Mouse (Mus musculus): ENCODE measurements around the gene H2-Aa. TPM values are rescaled to one million over a fixed set of nuclear protein-coding genes. Genes with fewer than 3 reads are reported as not detected.

Gene H2-Aa
- polyA plus RNA-seq, 2 experiments, result 2.9 to 4.1 TPM

DNA sequence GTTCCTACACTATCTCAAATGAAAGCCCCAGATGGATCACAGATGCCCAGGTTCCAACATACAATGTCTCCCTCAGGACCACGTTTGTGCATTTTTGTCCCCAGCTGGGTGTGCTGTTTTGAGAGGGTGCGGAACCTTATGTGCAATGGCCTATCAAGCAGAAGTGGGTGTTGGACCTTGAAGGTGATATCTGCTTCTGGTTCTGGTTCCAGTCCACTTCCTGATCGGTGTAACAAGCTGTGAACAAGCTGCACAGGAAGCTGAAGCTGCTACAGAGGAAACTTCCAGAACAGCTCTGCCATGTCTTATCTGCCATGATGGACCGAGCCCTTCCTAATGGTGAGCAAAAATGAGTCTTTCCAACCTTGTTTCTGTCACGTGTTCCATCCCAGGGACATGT lies 31.1 kb downstream of the H2-Aa start:
- Histone ChIP-seq H3K9me3 (ENCODE audit: control insufficient read depth, low read length) (no peaks in the 10 kb centered on the region), H3K27ac (replicated peaks; ENCODE audit: low read depth, low read length) (no peak overlapping the region), H3K27me3 (ENCODE audit: control insufficient read depth, insufficient read depth, low read length) (no peaks in the 10 kb centered on the region), H3K4me3 (replicated peaks; ENCODE audit: low read length) (no peak overlapping the region), H3K9ac (ENCODE audit: low read depth, low read length, severe bottlenecking) (no peak overlapping the region), H3K4me1 (ENCODE audit: control insufficient read depth, insufficient read depth, low read length) (no peaks in the 10 kb centered on the region), H3K36me3 (ENCODE audit: control insufficient read depth, insufficient read depth, low read length) (no peaks in the 10 kb centered on the region), H3K4me2 (replicated peaks; ENCODE audit: low read depth, low read length, severe bottlenecking) (no peak overlapping the region)
- 78% methylated on average over 5 of the region's 5 CpGs for WGBS
- no peak for DNase-seq (ENCODE audit: low spot score)
- no peak for TF ChIP-seq POLR2A (IDR thresholded peaks at IDR 0.05; ENCODE audit: borderline replicate concordance, extremely low read depth, insufficient read depth, insufficient read length)
- no peak for ATAC-seq (ENCODE audit: low FRiP score, low read depth)

- Histone ChIP-seq H3K27me3 (ENCODE audit: control insufficient read depth, insufficient read depth, low read length) (no peaks in the 10 kb centered on the region), H3K36me3 (ENCODE audit: control insufficient read depth, insufficient read depth, low read length) (no peaks in the 10 kb centered on the region), H3K4me3 (replicated peaks; ENCODE audit: low read length) (no peak overlapping the region), H3K9ac (ENCODE audit: low read depth, low read length, severe bottlenecking) (no peak overlapping the region), H3K4me2 (replicated peaks; ENCODE audit: low read depth, low read length, severe bottlenecking) (no peak overlapping the region), H3K4me1 (ENCODE audit: control insufficient read depth, insufficient read depth, low read length) (no peaks in the 10 kb centered on the region), H3K9me3 (ENCODE audit: control insufficient read depth, low read length) (no peaks in the 10 kb centered on the region), H3K27ac (replicated peaks; ENCODE audit: low read depth, low read length) (no peak overlapping the region)
- WGBS, result 44% methylated on average over 4 of the region's 4 CpGs
- no peak for TF ChIP-seq POLR2A (IDR thresholded peaks at IDR 0.05; ENCODE audit: borderline replicate concordance, extremely low read depth, insufficient read depth, insufficient read length)
- DNase-seq (ENCODE audit: low spot score) (no peak), ATAC-seq (ENCODE audit: low FRiP score, low read depth) (no peak)
Measured at GRCm38 (mm10) chr17:34251666-34252065, 36.0 kb downstream of the H2-Aa start.

- no peak overlapping the region for H3K4me3 ChIP-seq (replicated peaks; ENCODE audit: low read length)
Measured at GRCm38 (mm10) chr17:34249878-34250277, 37.7 kb downstream of the H2-Aa start.

DNA sequence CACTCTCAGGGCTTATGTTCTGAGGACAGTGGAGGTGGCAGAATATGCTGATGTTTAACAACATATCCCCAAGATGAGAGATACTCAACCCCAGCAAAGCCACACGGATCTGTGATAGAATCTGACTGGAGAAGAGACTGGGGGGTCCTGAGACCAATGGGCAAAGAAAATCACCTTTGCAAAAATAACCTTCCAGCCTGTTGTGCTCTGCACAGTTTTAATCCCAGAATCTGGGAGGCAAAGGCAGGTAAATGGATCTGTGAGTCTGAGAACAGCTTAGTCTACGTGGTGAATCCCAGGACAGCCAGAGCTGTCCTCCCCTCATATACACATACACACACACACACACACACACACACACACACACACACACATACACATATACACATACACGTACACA lies 38.3 kb downstream of the H2-Aa start:
- TF ChIP-seq POLR2A (IDR thresholded peaks at IDR 0.05; ENCODE audit: borderline replicate concordance, extremely low read depth, insufficient read depth, insufficient read length), result no peak
- no peak for ATAC-seq (ENCODE audit: low FRiP score, low read depth)

More at GRCm38 (mm10) chr17:34249878-34250277, 37.7 kb downstream of the H2-Aa start:
- no peaks in the 10 kb centered on the region for H3K9me3 ChIP-seq (ENCODE audit: control insufficient read depth, low read length)
- H3K27me3 ChIP-seq (ENCODE audit: control insufficient read depth, insufficient read depth, low read length), result no peaks in the 10 kb centered on the region
- H3K4me2 ChIP-seq (replicated peaks; ENCODE audit: low read depth, low read length, severe bottlenecking), result no peak overlapping the region
- WGBS, result 17% methylated on average over 4 of the region's 4 CpGs
- H3K4me1 ChIP-seq (ENCODE audit: control insufficient read depth, insufficient read depth, low read length), result no peaks in the 10 kb centered on the region
- ATAC-seq (ENCODE audit: low FRiP score, low read depth) (no peak), DNase-seq (ENCODE audit: low spot score) (peak; percentile 68)
- TF ChIP-seq POLR2A (IDR thresholded peaks at IDR 0.05; ENCODE audit: borderline replicate concordance, extremely low read depth, insufficient read depth, insufficient read length), result no peak
- no peak overlapping the region for H3K27ac ChIP-seq (replicated peaks; ENCODE audit: low read depth, low read length)
- H3K9ac ChIP-seq (ENCODE audit: low read depth, low read length, severe bottlenecking), result no peak overlapping the region
- no peaks in the 10 kb centered on the region for H3K36me3 ChIP-seq (ENCODE audit: control insufficient read depth, insufficient read depth, low read length)

DNA sequence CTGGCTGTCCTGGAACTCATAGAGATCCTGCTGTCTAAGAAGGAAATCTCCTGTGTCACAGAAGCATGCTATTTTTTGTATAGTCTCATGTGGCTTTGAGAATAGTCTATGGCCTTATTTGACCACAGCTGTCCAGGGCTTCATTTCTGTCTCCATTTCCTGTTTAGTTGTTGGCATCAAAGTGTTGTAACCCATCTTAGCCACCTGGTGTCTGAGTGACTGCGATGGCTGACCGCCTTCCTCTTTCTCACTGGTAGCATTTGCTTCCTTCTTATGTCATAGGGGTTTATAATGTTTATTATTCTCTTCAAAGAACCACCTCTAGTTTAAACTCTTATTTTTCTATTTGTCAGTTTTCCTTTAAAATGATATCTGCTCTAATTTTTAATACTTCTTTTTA lies 38.9 kb downstream of the H2-Aa start:
- no peak for TF ChIP-seq POLR2A (IDR thresholded peaks at IDR 0.05; ENCODE audit: borderline replicate concordance, extremely low read depth, insufficient read depth, insufficient read length)
- no peak overlapping the region for H3K27ac ChIP-seq (replicated peaks; ENCODE audit: low read depth, low read length)
- WGBS, result 48% methylated on average over 2 of the region's 2 CpGs

More for the DNA sequence above, 38.3 kb downstream of the H2-Aa start:
- Histone ChIP-seq H3K4me1 (ENCODE audit: control insufficient read depth, insufficient read depth, low read length) (no peaks in the 10 kb centered on the region), H3K36me3 (ENCODE audit: control insufficient read depth, insufficient read depth, low read length) (no peaks in the 10 kb centered on the region), H3K4me2 (replicated peaks; ENCODE audit: low read depth, low read length, severe bottlenecking) (no peak overlapping the region), H3K27ac (replicated peaks; ENCODE audit: low read depth, low read length) (no peak overlapping the region), H3K9me3 (ENCODE audit: control insufficient read depth, low read length) (no peaks in the 10 kb centered on the region), H3K4me3 (replicated peaks; ENCODE audit: low read length) (no peak overlapping the region), H3K27me3 (ENCODE audit: control insufficient read depth, insufficient read depth, low read length) (no peaks in the 10 kb centered on the region), H3K9ac (ENCODE audit: low read depth, low read length, severe bottlenecking) (no peak overlapping the region)
- WGBS, result 34% methylated on average over 3 of the region's 3 CpGs
- no peak for DNase-seq (ENCODE audit: low spot score)

GRCm38 (mm10) chr17:34247047-34247446 lies 40.6 kb downstream of the H2-Aa start:
- no peak overlapping the region for H3K9ac ChIP-seq (ENCODE audit: low read depth, low read length, severe bottlenecking)
- H3K4me1 ChIP-seq (ENCODE audit: control insufficient read depth, insufficient read depth, low read length), result no peaks in the 10 kb centered on the region
- DNase-seq (ENCODE audit: low spot score) (no peak), ATAC-seq (ENCODE audit: low FRiP score, low read depth) (no peak)
- WGBS, result 80% methylated on average over 3 of the region's 3 CpGs
- no peaks in the 10 kb centered on the region for H3K9me3 ChIP-seq (ENCODE audit: control insufficient read depth, low read length)
- no peaks in the 10 kb centered on the region for H3K27me3 ChIP-seq (ENCODE audit: control insufficient read depth, insufficient read depth, low read length)
- no peak overlapping the region for H3K4me3 ChIP-seq (replicated peaks; ENCODE audit: low read length)
- H3K4me2 ChIP-seq (replicated peaks; ENCODE audit: low read depth, low read length, severe bottlenecking), result no peak overlapping the region
- no peaks in the 10 kb centered on the region for H3K36me3 ChIP-seq (ENCODE audit: control insufficient read depth, insufficient read depth, low read length)
- no peak overlapping the region for H3K27ac ChIP-seq (replicated peaks; ENCODE audit: low read depth, low read length)
- no peak for TF ChIP-seq POLR2A (IDR thresholded peaks at IDR 0.05; ENCODE audit: borderline replicate concordance, extremely low read depth, insufficient read depth, insufficient read length)

More for the DNA sequence above, 38.9 kb downstream of the H2-Aa start:
- Histone ChIP-seq H3K4me3 (replicated peaks; ENCODE audit: low read length) (no peak overlapping the region), H3K36me3 (ENCODE audit: control insufficient read depth, insufficient read depth, low read length) (no peaks in the 10 kb centered on the region), H3K9me3 (ENCODE audit: control insufficient read depth, low read length) (no peaks in the 10 kb centered on the region), H3K4me1 (ENCODE audit: control insufficient read depth, insufficient read depth, low read length) (no peaks in the 10 kb centered on the region), H3K4me2 (replicated peaks; ENCODE audit: low read depth, low read length, severe bottlenecking) (no peak overlapping the region), H3K27me3 (ENCODE audit: control insufficient read depth, insufficient read depth, low read length) (no peaks in the 10 kb centered on the region), H3K9ac (ENCODE audit: low read depth, low read length, severe bottlenecking) (no peak overlapping the region)
- ATAC-seq (ENCODE audit: low FRiP score, low read depth) (no peak), DNase-seq (ENCODE audit: low spot score) (no peak)
